Mouse (Mus musculus): ENCODE data around the gene Gnai3.

- TF ChIP-seq CTCF (IDR thresholded peaks at IDR 0.05; ENCODE audit: low read depth) (no peak), EP300 (optimal IDR thresholded peaks at IDR 0.05) (no peak)
Measured at GRCm38 (mm10) chr3:108101594-108101993, 44.4 kb downstream of the Gnai3 start.
